Mouse (Mus musculus) thymus, postnatal 14 days (tissue): ENCODE results near the gene Sspn.

ENCODE experiments used
- DNase-seq: peaks from one replicate; pipeline ENCODE4 v3.0.0; 2021

Sspn gene

GRCm38 (mm10) chr6:145977771-145978450 is 46.5 kb downstream of the Sspn start:
- DNase-seq: peak; percentile 25

- no peak for DNase-seq
Measured at GRCm38 (mm10) chr6:145981074-145981473, 49.6 kb downstream of the Sspn start.

GRCm38 (mm10) chr6:145982335-145982734 is 50.9 kb downstream of the Sspn start:
- DNase-seq: no peak

- DNase-seq: no peak
Measured at GRCm38 (mm10) chr6:145990578-145990977, 59.1 kb downstream of the Sspn start.

GRCm38 (mm10) chr6:145992526-145992925 is 61.1 kb downstream of the Sspn start:
- DNase-seq: no peak

- no peak for DNase-seq
Measured at GRCm38 (mm10) chr6:145992985-145993384, 61.5 kb downstream of the Sspn start.

GRCm38 (mm10) chr6:145998314-145999007 is 67.0 kb downstream of the Sspn start:
- DNase-seq: no peak

- no peak for DNase-seq
Measured at GRCm38 (mm10) chr6:146000767-146001166, 69.3 kb downstream of the Sspn start.

GRCm38 (mm10) chr6:146001396-146002191 is 70.2 kb downstream of the Sspn start:
- DNase-seq: no peak

GRCm38 (mm10) chr6:146004174-146004601 is 72.7 kb downstream of the Sspn start:
- no peak for DNase-seq

GRCm38 (mm10) chr6:146005129-146005886 is 73.9 kb downstream of the Sspn start:
- DNase-seq: no peak

GRCm38 (mm10) chr6:146005935-146006564 is 74.6 kb downstream of the Sspn start:
- no peak for DNase-seq

- DNase-seq: no peak
Measured at GRCm38 (mm10) chr6:146006753-146007152, 75.3 kb downstream of the Sspn start.

- no peak for DNase-seq
Measured at GRCm38 (mm10) chr6:146008450-146008981, 77.1 kb downstream of the Sspn start.

GRCm38 (mm10) chr6:146009163-146009915 is 77.9 kb downstream of the Sspn start:
- no peak for DNase-seq

- no peak for DNase-seq
Measured at GRCm38 (mm10) chr6:146010093-146010764, 78.8 kb downstream of the Sspn start.

GRCm38 (mm10) chr6:146014312-146014711 is 82.9 kb downstream of the Sspn start:
- no peak for DNase-seq
